Mouse (Mus musculus) hindbrain, embryonic 10.5 days (tissue): ENCODE measurements around the gene Dnhd1. TPM values are rescaled to one million over a fixed set of nuclear protein-coding genes. Genes with fewer than 3 reads are reported as not detected.

Source experiments
- DNase-seq: peaks from one replicate; pipeline ENCODE4 v3.0.0-alpha.2; 2017; ENCODE audit warnings: low spot score
- H3K27ac ChIP-seq: fragments of 300-500 bp; sonication (generic); 2 replicates; pipeline ENCODE4 v1.5.1; 2016; ENCODE audit warnings: mild to moderate bottlenecking, moderate library complexity
- H3K27me3 ChIP-seq: fragments of 300-500 bp; sonication (generic); 2 replicates; pipeline ENCODE4 v1.6.1; 2016; ENCODE audit warnings: mild to moderate bottlenecking; ENCODE audit not compliant: poor library complexity, insufficient read depth, severe bottlenecking
- H3K36me3 ChIP-seq: fragments of 300-500 bp; sonication (generic); 2 replicates; pipeline ENCODE4 v1.6.1; 2016; ENCODE audit warnings: mild to moderate bottlenecking, moderate library complexity
- H3K4me1 ChIP-seq: fragments of 300-500 bp; sonication (generic); replicated peaks from 2 replicates; pipeline ENCODE4 v1.6.1; 2016; ENCODE audit warnings: mild to moderate bottlenecking
- H3K4me3 ChIP-seq: fragments of 300-500 bp; sonication (generic); 2 replicates; pipeline ENCODE4 v1.5.1; 2016; ENCODE audit warnings: mild to moderate bottlenecking, moderate library complexity
- H3K9me3 ChIP-seq: fragments of 300-500 bp; sonication (generic); 2 replicates; pipeline ENCODE4 v1.6.1; 2016; ENCODE audit warnings: mild to moderate bottlenecking, moderate library complexity
- WGBS: fragments of 180-500 bp; shearing (Covaris S2); methylation state at CpG from one replicate; pipeline ENCODE4 v1.1.7; 2016; 5-methylcytosine and 5-hydroxymethylcytosine counted together
- polyA plus RNA-seq: library from polyadenylated mRNA; unstranded; fragments of >200 nt; fragmentation: Nextera tagmentation; extraction: Ambion mirVana; gene quantifications from 2 replicates; pipeline ENCODE4 v1.2.1, GENCODE M21; 2016

Gene Dnhd1
- polyA plus RNA-seq, 1 experiment from 2014 or later: 0.51 TPM

DNA sequence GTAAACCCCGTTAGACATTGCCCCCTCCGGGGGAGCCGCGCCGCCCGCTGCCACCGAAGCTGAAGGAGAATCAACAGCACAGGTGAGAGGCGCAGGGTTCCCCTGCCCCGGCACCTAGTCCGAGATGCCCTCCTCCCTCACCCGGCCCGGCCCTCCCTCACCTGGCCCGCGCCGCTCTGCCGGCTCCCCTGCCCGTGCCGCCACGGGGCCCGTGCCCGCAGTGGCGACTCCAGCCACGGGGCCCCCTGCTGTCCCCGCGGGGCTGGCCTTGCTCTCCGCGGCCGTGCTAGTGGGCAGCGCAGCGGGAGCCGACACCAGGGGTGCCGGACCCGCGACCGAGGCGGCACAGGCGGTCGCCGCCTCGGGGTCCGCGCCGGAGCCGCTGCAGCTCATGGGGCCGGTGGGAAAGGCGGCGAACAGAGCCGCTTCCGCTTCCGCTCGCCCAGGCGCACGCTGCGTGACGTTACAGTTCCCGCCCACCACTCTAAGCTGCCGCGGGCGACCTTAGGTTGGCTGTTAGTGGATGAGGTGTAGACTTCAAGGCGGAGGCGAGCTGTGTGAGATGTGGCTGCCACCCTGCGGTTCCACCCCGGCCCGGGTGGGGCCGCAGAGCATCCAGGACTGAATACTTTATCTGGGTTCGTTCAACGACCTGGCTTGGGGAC is 93.4 kb downstream of the Dnhd1 start, which contains the start of gene Taf10:
Gene Taf10 (minus strand): TSS at position 436 of the 665 bp plus-strand sequence.
- peak; percentile 92 for DNase-seq
- under 1% methylated on average over 67 of the region's 67 CpGs for WGBS
- Histone ChIP-seq H3K27me3 (no peaks in the 10 kb centered on the region), H3K36me3 (peaks cover 65% of the 10 kb centered on the region), H3K4me3 (peak within 1 kb of the TSS; percentile 97), H3K27ac (peak within 1 kb of the TSS; percentile 95), H3K9me3 (no peaks in the 10 kb centered on the region), H3K4me1 (peaks cover 29% of the 10 kb centered on the region)

- Histone ChIP-seq H3K9me3 (no peaks in the 10 kb centered on the region), H3K27ac (no peak overlapping the region), H3K36me3 (peaks cover 45% of the 10 kb centered on the region), H3K27me3 (no peaks in the 10 kb centered on the region), H3K4me3 (no peak overlapping the region), H3K4me1 (peaks cover 40% of the 10 kb centered on the region)
- DNase-seq: no peak
- 83% methylated on average over 2 of the region's 2 CpGs for WGBS
Measured at GRCm38 (mm10) chr7:105747776-105748175, 97.1 kb downstream of the Dnhd1 start.

GRCm38 (mm10) chr7:105751491-105752433 is 101.1 kb downstream of the Dnhd1 start, which contains the start of gene Tpp1:
TSS of gene Tpp1 (minus strand) at chr7:105752235.
- peaks cover 75% of the 10 kb centered on the region for H3K36me3 ChIP-seq
- 21% methylated on average over 20 of the region's 20 CpGs for WGBS

DNA sequence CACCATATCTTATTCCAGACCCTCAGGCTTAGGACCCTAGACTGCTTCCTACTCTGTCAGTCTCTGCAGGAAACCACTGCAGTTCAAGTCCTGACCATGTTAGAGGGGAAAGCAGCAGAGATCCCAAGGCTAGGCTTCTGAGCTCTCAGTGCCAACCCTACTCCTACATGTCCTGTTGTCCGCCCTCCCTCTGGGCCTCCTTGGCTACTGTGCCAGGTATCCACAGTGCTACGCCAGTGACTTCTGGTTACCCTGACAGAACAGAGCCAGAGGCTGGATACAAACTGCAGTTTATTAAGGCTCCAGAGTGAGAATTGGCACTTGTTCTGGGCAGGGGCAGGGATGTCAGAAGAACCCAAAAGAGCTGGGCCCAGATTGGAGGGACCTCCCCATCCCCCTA is 102.1 kb downstream of the Dnhd1 start:
- peaks cover 19% of the 10 kb centered on the region for H3K4me1 ChIP-seq
- peaks cover 76% of the 10 kb centered on the region for H3K36me3 ChIP-seq
- H3K27ac ChIP-seq: no peak overlapping the region
- H3K4me3 ChIP-seq: no peak overlapping the region
- no peak for DNase-seq
- H3K9me3 ChIP-seq: no peaks in the 10 kb centered on the region
- H3K27me3 ChIP-seq: no peaks in the 10 kb centered on the region
- WGBS: 82% methylated on average over 2 of the region's 2 CpGs

More at GRCm38 (mm10) chr7:105751491-105752433, 101.1 kb downstream of the Dnhd1 start, which contains the start of gene Tpp1:
- peak; percentile 88 for DNase-seq
- Histone ChIP-seq H3K4me3 (peak within 1 kb of the TSS; percentile 72), H3K27ac (peak within 1 kb of the TSS; percentile 88), H3K9me3 (no peaks in the 10 kb centered on the region), H3K27me3 (no peaks in the 10 kb centered on the region), H3K4me1 (peaks cover 19% of the 10 kb centered on the region)

GRCm38 (mm10) chr7:105753281-105753680 is 102.7 kb downstream of the Dnhd1 start:
- Histone ChIP-seq H3K27ac (no peak overlapping the region), H3K27me3 (no peaks in the 10 kb centered on the region), H3K9me3 (no peaks in the 10 kb centered on the region), H3K36me3 (peaks cover 76% of the 10 kb centered on the region), H3K4me3 (no peak overlapping the region), H3K4me1 (peaks cover 19% of the 10 kb centered on the region)
- DNase-seq: no peak
- 90% methylated on average over 10 of the region's 10 CpGs for WGBS

- whole genome bisulfite sequencing: 15% methylated on average over 51 of the region's 51 CpGs
- DNase-seq: peak; percentile 24
- Histone ChIP-seq H3K36me3 (peaks cover 99% of the 10 kb centered on the region), H3K4me1 (peaks cover 21% of the 10 kb centered on the region), H3K27ac (no peak overlapping the region), H3K4me3 (peak overlapping the region; percentile 39), H3K9me3 (no peaks in the 10 kb centered on the region), H3K27me3 (peaks cover 51% of the 10 kb centered on the region)
Measured at GRCm38 (mm10) chr7:105761813-105762484, 111.3 kb downstream of the Dnhd1 start.

GRCm38 (mm10) chr7:105762517-105763270 is 112.1 kb downstream of the Dnhd1 start:
- DNase-seq: no peak
- no peaks in the 10 kb centered on the region for H3K9me3 ChIP-seq
- peaks cover 95% of the 10 kb centered on the region for H3K36me3 ChIP-seq
- H3K27me3 ChIP-seq: peaks cover 51% of the 10 kb centered on the region
- H3K27ac ChIP-seq: no peak overlapping the region
- H3K4me1 ChIP-seq: peaks cover 28% of the 10 kb centered on the region
- 18% methylated on average over 55 of the region's 55 CpGs for WGBS
- H3K4me3 ChIP-seq: peak overlapping the region; percentile 39

DNA sequence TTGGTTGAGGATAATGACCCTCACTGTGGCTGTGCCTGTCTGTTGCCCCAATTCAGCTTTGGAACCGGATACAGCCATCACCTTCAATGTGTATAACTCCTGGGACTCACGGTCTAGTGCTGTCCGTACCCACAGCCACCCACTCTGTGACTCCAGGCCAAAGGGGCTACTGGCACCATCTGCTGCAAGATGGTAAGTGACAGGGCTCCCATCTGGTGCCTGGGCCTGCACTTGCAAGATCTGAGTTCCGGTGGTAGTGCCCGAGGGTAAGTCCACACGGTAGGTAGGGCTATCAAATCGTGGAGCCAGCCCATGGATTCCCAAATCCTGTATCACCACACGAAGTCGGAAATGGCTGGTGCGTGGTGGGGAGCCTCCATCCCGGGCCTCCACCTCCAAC is 113.7 kb downstream of the Dnhd1 start:
- 91% methylated on average over 11 of the region's 11 CpGs for WGBS

DNA sequence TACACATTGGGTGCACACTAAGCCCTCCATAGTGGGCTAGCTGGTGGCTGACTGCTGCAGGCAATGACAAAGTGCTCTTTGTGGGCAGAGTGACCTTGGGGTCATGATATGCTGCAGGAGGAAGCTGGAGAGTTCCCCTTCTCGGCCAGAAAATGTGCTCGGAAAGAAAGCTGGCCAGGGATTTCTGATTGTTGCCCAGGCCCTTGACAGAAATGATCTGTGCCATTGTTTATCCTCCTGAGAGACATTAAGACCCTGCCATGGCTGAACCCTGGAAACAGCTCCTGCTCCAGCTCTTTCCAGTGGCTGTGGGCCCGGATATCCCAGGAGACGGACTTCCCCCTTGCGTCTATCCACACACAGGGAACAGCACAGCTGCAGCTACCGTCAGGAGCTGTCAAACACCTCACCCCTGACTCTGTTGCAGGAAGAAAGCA is 117.1 kb downstream of the Dnhd1 start:
- no peaks in the 10 kb centered on the region for H3K9me3 ChIP-seq
- H3K4me3 ChIP-seq: peak overlapping the region; percentile 31
- WGBS: 14% methylated on average over 6 of the region's 6 CpGs
- peaks cover 83% of the 10 kb centered on the region for H3K36me3 ChIP-seq
- peak overlapping the region; percentile 82 for H3K27ac ChIP-seq
- peaks cover 37% of the 10 kb centered on the region for H3K4me1 ChIP-seq
- peaks cover 29% of the 10 kb centered on the region for H3K27me3 ChIP-seq
- peak; percentile 70 for DNase-seq

More for the DNA sequence above, 113.7 kb downstream of the Dnhd1 start:
- peaks cover 83% of the 10 kb centered on the region for H3K36me3 ChIP-seq
- H3K9me3 ChIP-seq: no peaks in the 10 kb centered on the region
- H3K27me3 ChIP-seq: peaks cover 51% of the 10 kb centered on the region
- peaks cover 43% of the 10 kb centered on the region for H3K4me1 ChIP-seq
- DNase-seq: no peak
- H3K27ac ChIP-seq: no peak overlapping the region
- no peak overlapping the region for H3K4me3 ChIP-seq

DNA sequence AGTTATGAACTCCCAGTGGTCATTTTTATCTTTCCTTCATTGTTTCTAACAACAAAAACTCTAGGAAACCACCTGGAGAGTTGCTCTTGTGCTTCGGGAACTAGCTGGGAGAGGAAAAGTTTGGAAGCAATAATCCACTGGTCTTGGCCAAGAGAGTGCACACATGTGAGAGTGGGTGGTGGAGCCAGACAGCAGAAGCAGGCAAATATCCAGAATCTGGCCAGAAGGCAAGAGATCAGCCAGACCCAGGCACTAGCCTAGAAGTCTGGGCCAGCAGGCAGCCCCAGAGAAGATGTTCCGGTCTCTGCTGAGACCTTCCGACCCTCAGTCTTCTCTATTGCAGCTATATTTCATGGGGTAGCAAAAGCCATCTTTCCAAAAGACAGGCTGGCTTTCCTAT is 119.3 kb downstream of the Dnhd1 start:
- Histone ChIP-seq H3K36me3 (peaks cover 72% of the 10 kb centered on the region), H3K27me3 (peaks cover 7% of the 10 kb centered on the region), H3K4me3 (no peak overlapping the region), H3K27ac (no peak overlapping the region), H3K4me1 (peaks cover 38% of the 10 kb centered on the region), H3K9me3 (no peaks in the 10 kb centered on the region)
- WGBS: 95% methylated on average over 3 of the region's 3 CpGs
- no peak for DNase-seq
